Mouse (Mus musculus): ENCODE data around the gene Arhgef19.

DNA sequence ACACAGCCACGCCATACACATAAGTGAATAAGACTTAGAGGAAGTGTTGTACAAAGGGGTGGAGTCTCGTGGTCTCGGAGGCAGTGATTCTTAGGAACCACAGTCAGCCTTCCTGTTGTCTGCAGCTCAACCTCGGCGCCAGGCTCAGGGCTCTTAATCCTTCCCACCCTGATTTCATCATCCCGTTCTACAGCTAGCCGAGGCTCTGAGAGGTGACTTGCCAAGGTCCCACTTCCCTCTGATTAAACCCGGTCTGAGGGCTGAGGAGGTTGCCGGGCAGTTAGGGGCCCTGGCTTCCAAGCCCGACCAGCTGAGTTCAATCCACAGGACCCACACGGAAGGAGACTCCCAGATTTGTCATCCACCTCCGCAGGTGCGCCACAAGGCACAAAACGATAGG is 33.6 kb downstream of the Arhgef19 start:
- TF ChIP-seq CTCF (IDR thresholded peaks at IDR 0.05; ENCODE audit: low read depth, low read length) (no peak), POLR2A (IDR thresholded peaks at IDR 0.05; ENCODE audit: extremely low read depth, insufficient read depth, low read length) (no peak)

All from liver, adult 2 months (tissue).